Mouse (Mus musculus) heart, postnatal 0 days (tissue): Measurements from ENCODE around the gene Setmar.

ENCODE experiments used
- CTCF ChIP-seq: IDR thresholded peaks from 2 replicates; pipeline ENCODE4 v1.5.1; 2016; ENCODE audit warnings: antibody characterized with exemption, control low read depth, low read depth
- EP300 ChIP-seq: IDR thresholded peaks from 2 replicates; pipeline ENCODE4 v1.6.1; 2016; ENCODE audit warnings: antibody characterized with exemption, low read depth

GRCm38 (mm10) chr6:108091296-108091695 lies 26.5 kb downstream of the Setmar start:
- no peak for TF ChIP-seq CTCF
- TF ChIP-seq EP300, result no peak
